Mouse (Mus musculus): ENCODE results near the gene Gm20441.

Gene Gm20441

DNA sequence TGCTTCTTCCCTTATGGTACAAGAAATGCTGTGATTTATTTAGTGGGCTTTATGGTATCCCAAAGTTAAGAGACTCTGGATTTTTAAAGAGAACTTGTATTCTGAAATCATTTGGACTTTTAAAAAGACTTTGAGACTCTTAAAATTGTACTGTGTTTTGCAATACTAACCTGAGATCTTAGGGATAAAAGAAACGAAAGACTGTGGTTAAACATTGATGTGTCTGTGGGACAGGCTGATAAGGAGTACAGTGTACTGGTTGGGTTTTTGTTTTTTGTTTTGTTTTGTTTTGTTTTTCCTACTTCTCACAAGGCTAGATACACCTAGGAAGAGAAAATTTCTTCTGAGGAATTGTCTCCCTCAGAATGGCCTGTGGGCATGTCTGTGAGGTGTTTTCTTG is 4.7 kb upstream of the Gm20441 start:
- in situ Hi-C loops (cut with MboI, MseI), result no loop called here

GRCm38 (mm10) chr10:75779206-75780174 is 1.3 kb downstream of the Gm20441 start:
- in situ Hi-C loops (cut with MboI, MseI), result loop anchor here (5.0 kb wide), 1 partner anchor 48 kb away; no protein-coding TSS in a partner anchor

- in situ Hi-C loops (cut with MboI, MseI), result loop anchor here in 1 of 2 experiments (5.0 kb wide), 1 partner anchor 49 kb away; no protein-coding TSS in a partner anchor
These were observed 2.9 kb downstream of the Gm20441 start for GRCm38 (mm10) chr10:75777885-75778284.

DNA sequence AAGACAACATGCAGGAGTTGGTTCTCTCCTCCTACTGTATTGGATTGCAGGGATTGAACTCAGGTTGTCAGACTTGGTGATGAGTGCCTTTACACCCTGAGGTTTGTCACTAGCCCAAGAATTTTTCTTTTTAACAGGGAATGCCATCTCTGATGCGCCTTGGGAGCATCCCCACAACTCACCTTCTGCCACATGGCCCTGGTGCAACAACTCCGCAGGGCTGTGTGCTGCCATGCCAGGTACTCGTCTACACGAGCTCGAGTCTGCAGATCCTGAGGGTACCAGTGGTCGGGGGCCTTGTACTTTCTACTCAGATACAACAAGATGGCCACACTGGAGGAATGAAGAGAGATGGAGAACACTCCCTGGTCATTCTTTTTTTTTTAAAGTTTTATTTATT is 4.2 kb downstream of the Gm20441 start:
- in situ Hi-C loops (cut with MboI, MseI), result loop anchor here in 1 of 2 experiments (5.0 kb wide), 1 partner anchor 51 kb away; no protein-coding TSS in a partner anchor

GRCm38 (mm10) chr10:75774587-75774986 is 6.2 kb downstream of the Gm20441 start:
- in situ Hi-C loops (cut with MboI, MseI), result no loop called here

DNA sequence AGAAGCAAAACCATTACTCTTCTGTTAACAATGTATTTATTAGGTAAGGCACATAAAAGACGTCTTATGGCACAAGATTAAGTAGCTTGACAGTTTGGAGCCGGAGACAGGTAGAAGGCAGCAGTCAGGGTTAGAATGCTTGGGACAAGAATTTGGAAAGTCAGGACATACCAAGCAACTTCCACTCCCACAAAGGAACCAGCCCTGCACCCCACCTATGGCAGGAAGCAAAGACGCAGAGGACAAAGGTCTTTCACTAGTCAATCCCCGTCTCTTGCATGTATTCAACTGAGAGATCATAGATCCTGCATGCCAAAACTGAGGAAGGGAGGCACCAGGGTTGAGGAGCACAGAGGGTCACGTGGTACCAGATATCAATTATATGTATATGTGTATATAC is 6.7 kb downstream of the Gm20441 start:
- in situ Hi-C loops (cut with MboI, MseI), result no loop called here

DNA sequence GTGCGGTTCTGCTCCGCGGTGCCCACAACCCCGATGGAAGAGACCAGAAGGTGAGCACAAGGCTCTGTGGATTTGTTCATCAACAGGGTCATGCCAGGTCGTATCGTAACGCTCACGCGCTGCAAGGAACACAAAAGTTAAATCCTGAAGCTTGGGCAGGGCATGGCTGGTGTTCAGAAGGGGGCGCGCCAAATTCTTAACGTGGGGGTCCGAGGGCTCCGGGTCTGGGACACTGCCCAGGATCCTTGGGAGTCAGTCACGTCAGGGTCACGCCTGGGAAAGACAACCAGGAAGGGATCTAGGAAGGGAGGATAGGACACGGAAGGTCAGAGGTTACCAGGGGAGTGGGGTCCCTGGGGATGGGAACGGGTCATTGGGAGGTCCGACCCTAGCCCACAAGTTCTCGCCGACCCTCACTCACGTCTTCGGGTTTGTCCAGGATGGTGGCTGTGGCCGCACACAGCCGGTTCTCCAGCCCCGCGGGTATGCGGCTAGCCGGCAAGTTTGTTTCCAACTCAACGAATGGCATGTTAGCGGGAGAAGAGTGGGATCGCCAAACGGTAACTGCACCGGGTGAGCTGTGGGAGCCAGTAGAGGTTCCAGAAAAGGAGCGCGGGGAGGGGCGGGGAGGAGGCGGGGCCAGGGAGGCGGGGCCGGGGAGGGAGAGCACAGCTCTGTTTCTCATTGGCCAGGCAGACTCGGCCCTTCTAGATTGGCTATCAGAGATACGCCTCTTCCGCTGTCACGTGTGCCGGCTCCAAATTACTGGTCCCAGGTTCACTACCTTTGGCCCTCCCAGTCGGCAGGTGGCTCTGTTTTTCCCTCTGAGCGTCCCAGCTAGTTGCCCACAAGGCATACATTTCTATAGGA is 7.7 kb downstream of the Gm20441 start, which contains the start of gene Ddt:
Ddt (minus strand) TSS at position 620 of the 870 bp plus-strand sequence.
- in situ Hi-C loops (cut with MboI, MseI), result no loop called here

DNA sequence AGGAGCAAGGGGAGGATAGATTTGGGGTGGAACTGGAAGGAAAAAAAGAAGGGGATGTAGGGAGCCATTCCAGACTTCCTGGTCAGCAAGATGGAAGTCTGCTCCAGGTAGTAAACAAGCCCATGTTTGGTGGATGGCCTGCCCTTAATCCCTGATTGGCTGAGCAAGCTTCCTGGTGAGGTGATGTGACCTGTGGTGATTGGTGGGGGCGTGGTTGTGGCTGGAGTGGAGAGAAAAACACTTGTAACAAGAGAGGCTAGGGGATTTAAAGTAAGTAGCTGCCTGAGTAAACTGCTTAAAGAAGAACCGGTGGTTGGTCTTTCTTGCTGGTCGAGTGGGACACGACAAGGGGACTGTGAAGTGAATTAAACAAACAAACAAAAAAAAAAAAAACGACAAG is 13.0 kb downstream of the Gm20441 start:
- in situ Hi-C loops (cut with MboI, MseI), result loop anchor here in 1 of 2 experiments (5.0 kb wide), 1 partner anchor 90 kb away; no protein-coding TSS in a partner anchor

DNA sequence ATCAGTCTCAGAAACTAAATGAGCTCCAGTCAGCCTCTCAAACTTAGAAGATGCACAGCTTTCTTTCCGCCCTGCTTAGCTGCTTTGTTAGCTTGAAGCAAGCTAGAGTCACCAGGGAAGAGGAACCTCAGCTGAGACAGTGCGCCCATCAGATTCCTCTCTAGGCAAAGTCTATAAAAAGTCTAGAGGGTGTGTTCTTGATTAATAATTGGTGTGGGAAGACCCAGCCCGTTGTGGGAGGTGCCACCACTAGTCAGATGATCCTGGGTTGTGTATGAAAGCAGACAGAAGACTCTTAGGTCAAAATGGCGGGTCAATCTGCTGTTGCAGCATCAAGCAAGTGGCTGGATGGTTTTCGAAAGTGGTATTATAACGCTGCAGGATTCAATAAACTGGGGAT is 13.9 kb downstream of the Gm20441 start:
- in situ Hi-C loops (cut with MboI, MseI), result loop anchor here in 1 of 2 experiments (5.0 kb wide), 1 partner anchor 90 kb away; no protein-coding TSS in a partner anchor

- in situ Hi-C loops (cut with MboI, MseI), result loop anchor here in 1 of 2 experiments (5.0 kb wide), 1 partner anchor 93 kb away; no protein-coding TSS in a partner anchor
These were observed 16.0 kb downstream of the Gm20441 start for GRCm38 (mm10) chr10:75764519-75765473.

- in situ Hi-C loops (cut with MboI, MseI), result no loop called here
These were observed 16.9 kb downstream of the Gm20441 start, which contains the start of gene Cabin1 for GRCm38 (mm10) chr10:75763682-75764518. TSS of gene Cabin1 (minus strand) at chr10:75764341.

DNA sequence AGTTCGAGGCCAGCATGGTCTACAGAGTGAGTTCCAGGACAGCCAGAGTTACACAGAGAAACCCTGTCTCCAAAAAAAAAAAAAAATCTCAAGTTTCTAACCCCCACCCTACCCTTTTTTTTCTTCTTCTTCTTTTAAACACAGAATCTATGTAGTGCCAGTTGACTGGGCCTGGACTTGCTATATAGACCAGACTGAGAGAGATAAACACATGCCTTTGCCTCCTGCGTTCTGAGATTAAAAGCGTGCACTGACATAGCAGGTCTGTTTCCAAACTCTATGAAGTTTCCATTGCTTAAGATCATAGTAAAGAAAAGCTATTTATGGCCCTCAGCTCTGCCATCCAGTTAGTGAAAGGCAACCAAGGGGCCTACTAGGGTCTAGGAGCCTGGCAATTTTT is 18.3 kb downstream of the Gm20441 start:
- in situ Hi-C loops (cut with MboI, MseI), result no loop called here

DNA sequence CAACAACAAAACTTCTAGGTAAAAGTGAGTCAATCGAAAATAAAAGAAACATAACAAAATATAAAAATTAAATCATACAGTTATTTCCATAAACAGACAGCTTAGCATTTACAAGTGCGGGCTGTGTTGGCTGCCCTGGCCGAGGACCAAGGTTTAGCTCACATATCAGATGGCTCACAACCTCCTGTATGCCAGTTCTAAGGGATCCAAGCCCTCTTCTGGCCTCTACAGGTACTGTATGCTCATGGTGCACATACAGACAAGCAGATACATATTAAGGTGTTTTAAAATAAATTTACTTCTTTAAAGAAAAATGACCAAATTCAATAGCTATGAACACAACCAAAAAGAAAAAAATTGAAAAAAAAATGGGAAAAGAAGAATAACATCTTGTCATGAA is 20.4 kb downstream of the Gm20441 start:
- in situ Hi-C loops (cut with MboI, MseI), result no loop called here

GRCm38 (mm10) chr10:75756719-75757118 is 24.0 kb downstream of the Gm20441 start:
- in situ Hi-C loops (cut with MboI, MseI), result loop anchor here in 1 of 2 experiments (5.0 kb wide), 1 partner anchor 191 kb away; no protein-coding TSS in a partner anchor

DNA sequence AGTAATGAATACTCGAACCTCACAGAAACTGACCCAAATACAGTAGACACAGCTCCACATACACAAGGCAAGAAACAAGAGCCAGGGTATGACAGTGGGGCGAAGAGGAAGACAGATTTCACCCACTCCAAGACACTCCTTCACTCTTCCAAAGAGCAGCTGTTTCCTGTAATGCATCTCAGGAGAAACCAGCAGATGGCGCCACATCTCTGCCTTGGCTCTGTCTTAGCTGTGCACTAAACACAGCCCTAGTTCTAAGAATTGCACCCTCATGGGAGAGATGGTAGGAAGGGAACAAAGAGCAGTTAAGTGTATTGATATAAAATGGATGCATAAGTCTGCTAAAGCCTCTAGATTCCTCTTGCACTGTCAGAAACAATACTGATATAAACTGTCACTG is 36.7 kb downstream of the Gm20441 start:
- in situ Hi-C loops (cut with MboI, MseI), result loop anchor here (5.0 to 10.0 kb wide), 3 partner anchors 111 to 208 kb away; partner anchors contain the start of gene Gm5134 (in 1 of the 2)

DNA sequence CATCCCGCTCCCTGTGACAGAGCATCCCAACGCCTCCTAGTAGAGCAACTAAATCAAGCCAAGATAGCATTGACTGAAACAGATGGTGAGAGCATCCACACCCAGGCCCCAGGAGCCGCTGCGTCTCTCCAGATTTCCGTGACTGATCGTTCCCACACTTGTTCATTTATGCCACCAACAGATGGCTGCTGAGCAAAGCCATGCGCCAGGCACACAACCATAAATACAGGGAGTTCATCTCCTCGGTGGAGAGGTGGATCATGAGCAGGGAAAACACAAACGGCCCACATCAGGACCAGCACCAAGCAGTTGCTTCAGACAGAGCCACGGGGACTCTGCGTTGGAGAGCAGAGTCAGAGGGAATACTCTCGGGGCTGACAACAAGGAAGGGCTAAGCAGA is 37.4 kb downstream of the Gm20441 start:
- in situ Hi-C loops (cut with MboI, MseI), result loop anchor here (5.0 to 10.0 kb wide), 3 partner anchors 111 to 209 kb away; partner anchors contain the start of gene Gm5134 (in 1 of the 2)

GRCm38 (mm10) chr10:75740866-75741265 is 39.9 kb downstream of the Gm20441 start:
- in situ Hi-C loops (cut with MboI, MseI), result loop anchor here (5.0 to 10.0 kb wide), 3 partner anchors 114 to 211 kb away; partner anchors contain the start of gene Gm5134 (in 1 of the 2)

- in situ Hi-C loops (cut with MboI, MseI), result no loop called here
These were observed 55.3 kb downstream of the Gm20441 start for GRCm38 (mm10) chr10:75725449-75725848.
